22 mouse cellular contexts compared by ENCODE assay signal in the genomic region with DNA sequence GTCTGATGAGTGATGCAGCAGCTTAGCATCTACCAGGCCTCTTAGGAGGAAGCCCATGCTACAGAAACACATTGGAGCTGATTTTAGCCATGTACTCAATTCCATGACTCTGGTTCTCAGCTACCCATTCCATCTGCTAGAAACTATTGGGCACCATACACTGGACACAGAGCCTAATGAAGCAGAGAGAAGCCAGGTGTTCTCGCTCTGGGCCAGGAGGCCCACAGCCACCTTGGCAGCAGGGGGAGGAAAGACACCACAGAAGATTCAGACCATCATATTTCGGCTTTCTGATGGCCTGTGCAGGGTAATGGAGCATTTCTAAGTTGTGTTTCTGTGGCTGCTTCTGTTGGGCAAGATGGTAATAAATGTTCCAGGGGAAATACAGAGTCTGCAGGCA.
DNase-seq lines count a peak whose midpoint lies in the region; ATAC-seq lines count a peak whose summit lies in the region.
"Had no signal": no experiment of that assay in that cellular context is flagged by ENCODE, and none has a peak within 500 bp of the region (broad histone marks: within the 10 kb centered on the region; RNA-seq: fewer than 3 reads in every experiment).

No protein-coding gene starts in this region.

- ATAC-seq in hindbrain, embryonic 16.5 days, result 0 out of 2 replicates have a peak, but pooled peaks have one; percentile 30
- no peak for ATAC-seq in hindbrain, embryonic 14.5 days (ENCODE audit: low FRiP score)
- ATAC-seq: CD4-positive, CD25-positive, alpha-beta regulatory T cell, adult 4 months; forebrain, embryonic 15.5 days; intestine, embryonic 16.5 days had no signal

- H3K27me3 ChIP-seq in hindbrain, embryonic 16.5 days (replicated peaks; ENCODE audit: control insufficient read depth, insufficient read depth, low read length), result no peaks in the 10 kb centered on the region
- no peaks in the 10 kb centered on the region for H3K27me3 ChIP-seq in hindbrain, embryonic 14.5 days (ENCODE audit: control insufficient read depth, insufficient read depth, low read length)
- H3K27me3 ChIP-seq: embryonic facial prominence, embryonic 15.5 days; forebrain, embryonic 15.5 days; heart, embryonic 15.5 days; hindbrain, embryonic 13.5 days had no signal

- H3K4me3 ChIP-seq in hindbrain, embryonic 16.5 days (ENCODE audit: low read length), result no peak overlapping the region
- H3K4me3 ChIP-seq in hindbrain, embryonic 14.5 days (replicated peaks; ENCODE audit: low read length), result no peak overlapping the region
- H3K4me3 ChIP-seq: embryonic facial prominence, embryonic 15.5 days; forebrain, embryonic 15.5 days; heart, embryonic 15.5 days; hindbrain, embryonic 13.5 days had no signal

- H3K9ac ChIP-seq in hindbrain, embryonic 16.5 days (ENCODE audit: low read depth, low read length), result no peak overlapping the region
- H3K9ac ChIP-seq in hindbrain, embryonic 14.5 days, result no peak overlapping the region
- H3K9ac ChIP-seq: embryonic facial prominence, embryonic 15.5 days; forebrain, embryonic 15.5 days; heart, embryonic 15.5 days; hindbrain, embryonic 13.5 days had no signal

- DNase-seq in hindbrain, embryonic 14.5 days (ENCODE audit: low spot score), result no peak
- DNase-seq in cerebellum, adult 18-20 months, result peak; percentile 76 to 81
- peak; percentile 90 for DNase-seq in cerebellum, adult 9-11 months
- peak; percentile 65 to 73 for DNase-seq in cerebellum, postnatal 36 days
- no peak for DNase-seq in lung, postnatal 25 days (ENCODE audit: low spot score)
- no peak for DNase-seq in heart, adult 8-10 months (ENCODE audit: low spot score)
- DNase-seq in adrenal gland, postnatal 25 days, result no peak
- DNase-seq: adrenal gland, postnatal 14 days; B cell, adult 2 months; embryo, embryonic 11 days; heart, adult 18-20 months; heart, postnatal 14 days; kidney, adult 8-10 months had no signal

- WGBS in hindbrain, embryonic 16.5 days, result 73% methylated on average over 2 of the region's 2 CpGs
- 80% methylated on average over 2 of the region's 2 CpGs for WGBS in hindbrain, embryonic 14.5 days

- H3K36me3 ChIP-seq in hindbrain, embryonic 16.5 days (ENCODE audit: control insufficient read depth, insufficient read depth, low read length), result no peaks in the 10 kb centered on the region
- H3K36me3 ChIP-seq in hindbrain, embryonic 14.5 days (replicated peaks; ENCODE audit: control insufficient read depth, insufficient read depth), result no peaks in the 10 kb centered on the region
- H3K36me3 ChIP-seq: embryonic facial prominence, embryonic 15.5 days; forebrain, embryonic 15.5 days; G1E; heart, embryonic 15.5 days; hindbrain, embryonic 13.5 days had no signal

- no peaks in the 10 kb centered on the region for H3K9me3 ChIP-seq in hindbrain, embryonic 16.5 days (ENCODE audit: control insufficient read depth, low read length)
- H3K9me3 ChIP-seq in hindbrain, embryonic 14.5 days (ENCODE audit: control insufficient read depth, low read length), result no peaks in the 10 kb centered on the region
- H3K9me3 ChIP-seq: embryonic facial prominence, embryonic 15.5 days; forebrain, embryonic 15.5 days; heart, embryonic 15.5 days; hindbrain, embryonic 13.5 days had no signal

- no peaks in the 10 kb centered on the region for H3K4me1 ChIP-seq in hindbrain, embryonic 16.5 days (ENCODE audit: control insufficient read depth, insufficient read depth, low read depth, low read length)
- H3K4me1 ChIP-seq in hindbrain, embryonic 14.5 days (replicated peaks; ENCODE audit: control insufficient read depth, insufficient read depth, low read length), result no peaks in the 10 kb centered on the region
- H3K4me1 ChIP-seq: embryonic facial prominence, embryonic 15.5 days; forebrain, embryonic 15.5 days; heart, embryonic 15.5 days; hindbrain, embryonic 13.5 days had no signal

- H3K4me2 ChIP-seq in hindbrain, embryonic 16.5 days (ENCODE audit: low read length), result no peak overlapping the region
- H3K4me2 ChIP-seq in hindbrain, embryonic 14.5 days (replicated peaks), result no peak overlapping the region
- H3K4me2 ChIP-seq: embryonic facial prominence, embryonic 15.5 days; forebrain, embryonic 15.5 days; heart, embryonic 11.5 days; heart, embryonic 15.5 days; hindbrain, embryonic 13.5 days had no signal

- H3K27ac ChIP-seq in hindbrain, embryonic 16.5 days (ENCODE audit: low read depth, low read length), result no peak overlapping the region
- no peak overlapping the region for H3K27ac ChIP-seq in hindbrain, embryonic 14.5 days
- H3K27ac ChIP-seq: embryonic facial prominence, embryonic 15.5 days; forebrain, embryonic 15.5 days; heart, embryonic 15.5 days; hindbrain, embryonic 13.5 days had no signal

Comparison
In these comparisons a context has a peak if more than half of its experiments do, and no peak if none do; other contexts are left out.
1. DNase-seq: peak in cerebellum, adult 18-20 months (2 of 2), cerebellum, adult 9-11 months (single experiment) and cerebellum, postnatal 36 days (2 of 2); none in hindbrain, embryonic 14.5 days (single experiment), lung, postnatal 25 days (single experiment), heart, adult 8-10 months (single experiment) and adrenal gland, postnatal 25 days (single experiment).